ENCODE assay signal across 8 mouse cellular contexts in the genomic region with DNA sequence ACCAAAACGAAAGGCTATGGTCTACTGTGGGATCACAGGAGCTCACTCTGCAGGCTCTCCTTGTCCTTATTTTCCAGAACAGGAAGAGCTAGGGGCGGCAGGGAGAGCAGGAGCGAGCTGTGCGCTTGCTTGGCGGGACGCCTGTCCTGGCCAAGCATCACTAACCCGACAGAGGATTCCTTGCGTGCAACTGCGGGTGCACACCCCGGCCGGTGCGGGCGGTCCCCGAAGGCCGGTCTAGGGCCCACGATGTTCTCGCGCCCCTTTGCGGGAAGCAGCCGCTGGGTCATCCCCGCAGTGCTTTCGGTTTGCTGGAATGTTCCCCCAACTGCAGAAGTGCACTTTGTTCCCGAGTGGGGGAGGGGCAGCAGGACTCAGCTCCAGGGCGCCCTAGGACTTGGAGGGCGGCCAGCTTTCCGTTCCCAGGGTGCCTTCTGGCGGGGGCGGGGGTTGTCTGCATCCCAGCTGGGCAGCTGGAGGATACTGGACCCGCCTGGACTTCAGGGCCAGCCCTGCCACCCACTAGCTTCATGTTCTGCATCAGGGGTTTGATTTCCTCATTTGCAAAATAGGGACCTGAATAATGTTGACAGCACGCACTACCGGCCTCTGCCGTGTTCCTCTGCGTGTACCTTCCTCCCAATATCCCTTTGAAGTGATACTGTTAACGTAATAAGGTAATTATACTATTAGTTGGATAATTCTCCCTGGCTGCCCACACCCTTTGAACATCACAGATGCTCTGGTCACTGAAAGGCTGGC. TPM values are rescaled to one million over a fixed set of nuclear protein-coding genes. Genes with fewer than 3 reads are reported as not detected.
A peak's percentile ranks its signal among the peaks of the same experiment; 100 is the strongest.
DNase-seq lines count a peak whose midpoint lies in the region; ATAC-seq and TF ChIP-seq lines count a peak whose summit lies in the region.

No protein-coding gene starts in this region.

- H3K27me3 ChIP-seq in Patski: no peaks in the 10 kb centered on the region
- no peaks in the 10 kb centered on the region for H3K27me3 ChIP-seq in hindbrain, embryonic 11.5 days (ENCODE audit: control insufficient read depth, insufficient read depth, low read length)
- no peaks in the 10 kb centered on the region for H3K27me3 ChIP-seq in lung, embryonic 15.5 days

- peak overlapping the region; percentile 67 for H3K27ac ChIP-seq in hindbrain, embryonic 11.5 days (ENCODE audit: low read depth, low read length)
- peak overlapping the region; percentile 99 for H3K27ac ChIP-seq in lung, embryonic 15.5 days
- peak overlapping the region; percentile 87 for H3K27ac ChIP-seq in olfactory bulb, adult 2 months (ENCODE audit: insufficient read depth, low read depth, low read length)

- H3K4me3 ChIP-seq in hindbrain, embryonic 11.5 days (ENCODE audit: low read depth, low read length): peak overlapping the region; percentile 39
- H3K4me3 ChIP-seq in lung, embryonic 15.5 days: peak overlapping the region; percentile 51
- H3K4me3 ChIP-seq in olfactory bulb, adult 2 months (ENCODE audit: insufficient read depth, low read depth, low read length): peak overlapping the region; percentile 53

- H3K36me3 ChIP-seq in hindbrain, embryonic 11.5 days (ENCODE audit: control insufficient read depth, insufficient read depth, low read length): no peaks in the 10 kb centered on the region
- no peaks in the 10 kb centered on the region for H3K36me3 ChIP-seq in lung, embryonic 15.5 days

- CTCF ChIA-PET in Patski (lab: Charles Lee): interaction anchor here (1.0 to 2.6 kb wide), 7 partner anchors 15 to 262 kb away, joined by 3 to 18 read pairs (median 4); no protein-coding TSS in a partner anchor

- 4% methylated on average over 34 of the region's 34 CpGs for WGBS in hindbrain, embryonic 11.5 days
- WGBS in lung, embryonic 15.5 days: 1% methylated on average over 34 of the region's 34 CpGs
- 3% methylated on average over 34 of the region's 34 CpGs for WGBS in olfactory bulb, adult 2 months

- H3K9ac ChIP-seq in hindbrain, embryonic 11.5 days (ENCODE audit: low read depth, low read length): peak overlapping the region; percentile 72
- H3K9ac ChIP-seq in lung, embryonic 15.5 days: peak overlapping the region; percentile 60

- POLR2A ChIA-PET in Patski (lab: Charles Lee): no interaction called here

- H3K9me3 ChIP-seq in hindbrain, embryonic 11.5 days (ENCODE audit: control insufficient read depth, low read length): no peaks in the 10 kb centered on the region
- H3K9me3 ChIP-seq in lung, embryonic 15.5 days: no peaks in the 10 kb centered on the region

- TF ChIP-seq CTCF in Patski (IDR thresholded peaks at IDR 0.05): no peak
- no peak for TF ChIP-seq CTCF in olfactory bulb, adult 2 months (IDR thresholded peaks at IDR 0.05; ENCODE audit: insufficient read depth, low read depth, low read length)

- peak; percentile 84 for ATAC-seq in Patski
- ATAC-seq in hindbrain, embryonic 11.5 days (ENCODE audit: low FRiP score): peak; percentile 63
- peak; percentile 91 for ATAC-seq in lung, embryonic 15.5 days (ENCODE audit: borderline replicate concordance, extremely low read depth, low FRiP score, low TSS enrichment)

- H3K4me2 ChIP-seq in hindbrain, embryonic 11.5 days (replicated peaks; ENCODE audit: low read depth, low read length): peak overlapping the region; percentile 76
- H3K4me2 ChIP-seq in lung, embryonic 15.5 days: peak overlapping the region; percentile 66

- in situ Hi-C loops in Patski (cut with MboI; ENCODE audit: low pct_unique_long_range_greater_than_20kb): loop anchor here (5.0 kb wide), 1 partner anchor 127 kb away; no protein-coding TSS in a partner anchor

- H3K4me1 ChIP-seq in hindbrain, embryonic 11.5 days (replicated peaks; ENCODE audit: control insufficient read depth, insufficient read depth, low read length): no peaks in the 10 kb centered on the region; the same call in 1 of the 2 replicates
- H3K4me1 ChIP-seq in lung, embryonic 15.5 days: peaks cover 19% of the 10 kb centered on the region
- peaks cover 10% of the 10 kb centered on the region for H3K4me1 ChIP-seq in olfactory bulb, adult 2 months (ENCODE audit: control insufficient read depth, insufficient read depth, low read length)

- TF ChIP-seq POLR2A in olfactory bulb, adult 2 months (IDR thresholded peaks at IDR 0.05; ENCODE audit: insufficient read depth, low read depth, low read length): no peak

- peak; percentile 77 for DNase-seq in Patski (ENCODE audit: low read depth, low spot score)
- peak; percentile 86 to 92 for DNase-seq in cerebellum, postnatal 10 days
- DNase-seq in frontal cortex, postnatal 14 days (ENCODE audit: low spot score in 2 of 2): peak; percentile 84 to 85
- peak; percentile 83 for DNase-seq in hindbrain, embryonic 11.5 days (ENCODE audit: low spot score)
- peak; percentile 96 for DNase-seq in layer of hippocampus, postnatal 10 days (ENCODE audit: low spot score in 2 of 2)
- DNase-seq in urinary bladder, postnatal 10 days (ENCODE audit: low spot score): peak; percentile 77

RNA-seq across cellular contexts. Expression of gene Skor1, which starts 39.6 kb away (rescaled TPM):
- polyA plus RNA-seq in Patski (2021): 0.03 TPM
- 6.6 and 7.4 TPM in 2 replicates for polyA plus RNA-seq in hindbrain, embryonic 11.5 days (2014; fragmentation: Nextera tagmentation; extraction: Ambion mirVana)
- total RNA-seq in layer of hippocampus, postnatal 10 days (2021): under 1 TPM; 0.09 to 0.20 TPM
- polyA plus RNA-seq in lung, embryonic 15.5 days (2015; fragmentation: Nextera tagmentation; extraction: Ambion mirVana): not detected in 2 replicates
- not detected in 2 replicates for polyA plus RNA-seq in olfactory bulb, adult 2 months (2012; ENCODE audit: insufficient read depth, insufficient read length, low replicate concordance, missing spikeins)

Comparison
In these comparisons a context has a peak if more than half of its experiments do, and no peak if none do; other contexts are left out.
1. Peak in every context shown above with its lines: DNase-seq, ATAC-seq, H3K4me3 ChIP-seq and H3K27ac ChIP-seq.